Mouse (Mus musculus) brain, embryonic 18.5 days (tissue): ENCODE measurements at regions not wholly inside any gene's neighbourhood (a gene's known extent, or its start where the extent isn't known, plus 50 kb on each side); places are given as distances from the start of the nearest gene placed in this dataset.

ENCODE experiments used
- DNase-seq: peaks from one replicate; pipeline ENCODE4 v3.0.0-alpha.2; 2012; ENCODE audit warnings: low read depth, low spot score

- no peak for DNase-seq
Observed at GRCm38 (mm10) chr12:70523379-70523778, 70.5 kb downstream of the Tmx1 start.

GRCm38 (mm10) chr12:70524703-70525102, 71.8 kb downstream of the Tmx1 start:
- no peak for DNase-seq

- DNase-seq: no peak
Observed at GRCm38 (mm10) chr12:70531661-70532060, 78.8 kb downstream of the Tmx1 start.

- no peak for DNase-seq
Observed at GRCm38 (mm10) chr12:70532225-70532624, 79.3 kb downstream of the Tmx1 start.

GRCm38 (mm10) chr12:70532843-70533242, 79.9 kb downstream of the Tmx1 start:
- DNase-seq: no peak

- no peak for DNase-seq
Observed at GRCm38 (mm10) chr12:70533375-70533935, 80.6 kb downstream of the Tmx1 start.

GRCm38 (mm10) chr12:70539124-70539523, 86.2 kb downstream of the Tmx1 start:
- no peak for DNase-seq

- DNase-seq: no peak
Observed at GRCm38 (mm10) chr12:70539856-70540255, 87.0 kb downstream of the Tmx1 start.

- DNase-seq: no peak
Observed at GRCm38 (mm10) chr12:70541432-70541831, 88.5 kb downstream of the Tmx1 start.

- DNase-seq: no peak
Observed at GRCm38 (mm10) chr12:70543299-70543698, 90.4 kb downstream of the Tmx1 start.

- DNase-seq: no peak
Observed at GRCm38 (mm10) chr12:70544326-70544725, 91.4 kb downstream of the Tmx1 start.

GRCm38 (mm10) chr12:70544850-70545510, 92.1 kb downstream of the Tmx1 start:
- no peak for DNase-seq

- no peak for DNase-seq
Observed at GRCm38 (mm10) chr12:70547199-70547598, 94.3 kb downstream of the Tmx1 start.

- DNase-seq: no peak
Observed at GRCm38 (mm10) chr12:70549296-70549695, 96.4 kb downstream of the Tmx1 start.

GRCm38 (mm10) chr12:70553866-70554265, 101.0 kb downstream of the Tmx1 start:
- DNase-seq: no peak

- DNase-seq: no peak
Observed at GRCm38 (mm10) chr12:70554586-70554985, 101.7 kb downstream of the Tmx1 start.

- DNase-seq: no peak
Observed at GRCm38 (mm10) chr12:70555723-70556122, 102.8 kb downstream of the Tmx1 start.

GRCm38 (mm10) chr12:70556820-70557219, 103.9 kb downstream of the Tmx1 start:
- DNase-seq: no peak

GRCm38 (mm10) chr12:70563446-70563845, 110.6 kb downstream of the Tmx1 start:
- DNase-seq: no peak

GRCm38 (mm10) chr12:70575665-70576064, 122.8 kb downstream of the Tmx1 start:
- no peak for DNase-seq

- DNase-seq: no peak
Observed at GRCm38 (mm10) chr12:70577769-70578168, 124.9 kb downstream of the Tmx1 start.

- DNase-seq: no peak
Observed at GRCm38 (mm10) chr12:70579328-70579905, 126.5 kb downstream of the Tmx1 start.

GRCm38 (mm10) chr12:70586181-70586580, 133.3 kb downstream of the Tmx1 start:
- DNase-seq: no peak
